Mouse (Mus musculus): ENCODE results near the gene Pigo.

- TF ChIP-seq POLR2A (IDR thresholded peaks at IDR 0.05; ENCODE audit: borderline replicate concordance, control insufficient read depth, low read depth, low read length) (no peak), CTCF (IDR thresholded peaks at IDR 0.05; ENCODE audit: control insufficient read depth, insufficient read depth, low read length) (no peak)
These were observed 56.3 kb downstream of the Pigo start, which contains the start of gene 1700022I11Rik for GRCm38 (mm10) chr4:42969304-42969703.
